Mouse (Mus musculus): ENCODE measurements at regions not wholly inside any gene's neighbourhood (a gene's known extent, or its start where the extent isn't known, plus 50 kb on each side); places are given as distances from the start of the nearest gene placed in this dataset.

DNA sequence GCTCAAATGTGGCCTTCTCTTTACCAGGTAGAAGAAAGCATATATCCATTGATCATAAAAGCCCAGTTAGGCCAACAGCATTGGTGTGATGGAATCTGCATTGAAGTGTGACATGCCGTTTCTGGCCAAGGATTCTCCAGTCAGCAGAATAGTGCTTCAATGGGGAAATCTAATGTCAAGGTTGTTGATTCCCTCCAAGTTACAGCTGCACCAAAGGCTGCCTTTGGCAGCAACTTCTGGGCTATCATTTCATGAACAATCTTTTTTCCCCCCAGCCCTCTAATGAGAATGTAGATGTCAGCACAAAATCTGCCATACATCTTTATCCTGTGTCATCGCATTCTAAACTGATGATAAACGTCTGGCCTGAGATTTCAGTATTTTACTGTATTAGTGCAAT, 149.2 kb upstream of the Etaa1 start:
- 0 out of 2 replicates have a peak, but pooled peaks cover 3% of the 10 kb centered on the region for H3K9me3 ChIP-seq
- H3K4me2 ChIP-seq, result no peak overlapping the region
- H3K9ac ChIP-seq, result no peak overlapping the region
- no peak for ATAC-seq (ENCODE audit: low read depth)
- WGBS, result 91% methylated on average over 3 of the region's 3 CpGs
- H3K27ac ChIP-seq (replicated peaks), result no peak overlapping the region
- H3K4me1 ChIP-seq (replicated peaks), result no peaks in the 10 kb centered on the region
- no peaks in the 10 kb centered on the region for H3K27me3 ChIP-seq
- no peak overlapping the region for H3K4me3 ChIP-seq
- H3K36me3 ChIP-seq, result no peaks in the 10 kb centered on the region

DNA sequence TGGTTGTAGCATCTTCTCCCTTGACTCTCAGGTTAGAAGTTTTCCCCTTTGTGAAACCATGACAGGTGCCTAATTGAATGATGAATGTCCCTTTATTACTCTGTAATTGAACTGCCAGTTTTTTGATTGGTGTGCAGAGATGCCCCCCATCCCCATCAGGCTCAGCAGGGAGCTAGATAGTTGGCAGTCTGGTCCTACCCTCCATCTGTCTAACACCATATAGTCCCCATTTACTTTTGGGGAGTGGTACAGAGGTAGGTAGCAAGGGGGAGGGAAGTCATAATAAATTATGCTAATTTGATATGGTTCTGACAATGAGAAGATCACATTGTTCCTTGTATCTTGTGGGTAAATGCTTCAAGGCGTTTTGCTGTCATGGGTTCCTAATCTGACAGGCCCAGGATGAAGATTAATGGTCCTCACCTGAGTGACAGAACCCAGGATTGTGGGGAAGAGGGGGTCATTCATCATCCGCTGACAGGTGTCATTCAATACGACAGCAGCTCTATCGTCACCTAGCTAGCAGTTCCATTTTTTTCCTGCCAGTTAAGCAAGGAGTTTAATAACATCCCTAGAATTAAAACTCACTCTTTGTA, 122.3 kb upstream of the Etaa1 start:
- H3K36me3 ChIP-seq, result no peaks in the 10 kb centered on the region
- no peaks in the 10 kb centered on the region for H3K9me3 ChIP-seq
- WGBS, result 65% methylated on average over 4 of the region's 4 CpGs
- no peaks in the 10 kb centered on the region for H3K27me3 ChIP-seq
- H3K27ac ChIP-seq (replicated peaks), result no peak overlapping the region
- H3K4me1 ChIP-seq (replicated peaks), result no peaks in the 10 kb centered on the region
- H3K4me3 ChIP-seq, result no peak overlapping the region
- H3K4me2 ChIP-seq, result no peak overlapping the region
- no peak overlapping the region for H3K9ac ChIP-seq
- ATAC-seq (ENCODE audit: low read depth), result no peak

DNA sequence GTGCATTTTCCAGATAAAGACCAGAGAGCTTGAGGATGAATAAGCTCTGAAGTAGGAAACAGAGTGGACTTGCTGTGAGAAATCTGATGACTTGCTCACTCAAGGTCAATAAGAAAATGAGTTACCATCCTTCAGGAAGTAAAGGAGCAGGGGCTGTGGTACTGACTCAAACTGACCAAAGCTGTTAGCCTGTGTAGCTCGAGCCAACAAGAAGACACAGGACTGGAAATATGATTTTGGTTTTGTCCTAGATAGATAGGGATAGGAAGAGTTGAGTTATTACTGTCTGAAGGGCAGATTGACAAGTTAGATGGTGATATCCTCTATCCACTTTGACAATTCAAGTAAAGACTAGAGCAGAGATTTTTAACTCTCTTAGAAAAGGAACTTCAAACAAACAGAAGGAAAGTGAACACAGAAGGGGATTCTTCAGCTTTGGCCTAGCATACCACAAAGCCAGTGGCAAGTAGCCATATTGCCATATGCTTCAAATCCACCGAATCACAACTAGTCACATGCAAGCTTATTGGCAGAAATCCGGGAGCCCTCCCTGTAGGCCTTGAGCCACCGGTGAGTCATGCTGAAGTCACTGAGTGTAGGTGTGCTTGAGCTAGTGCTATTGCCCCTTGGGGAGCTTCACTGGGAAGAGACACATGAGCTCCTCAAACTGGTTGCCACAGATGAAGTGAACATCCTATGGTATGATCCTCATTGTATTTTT, 117.1 kb upstream of the Etaa1 start:
- Histone ChIP-seq H3K4me2 (no peak overlapping the region), H3K9me3 (no peaks in the 10 kb centered on the region), H3K36me3 (no peaks in the 10 kb centered on the region), H3K4me3 (no peak overlapping the region), H3K27me3 (no peaks in the 10 kb centered on the region), H3K4me1 (replicated peaks) (peaks cover 17% of the 10 kb centered on the region; the same call in 1 of the 2 replicates), H3K27ac (replicated peaks) (peak overlapping the region; percentile 73), H3K9ac (no peak overlapping the region)
- ATAC-seq (ENCODE audit: low read depth), result no peak
- WGBS, result 68% methylated on average over 4 of the region's 4 CpGs

DNA sequence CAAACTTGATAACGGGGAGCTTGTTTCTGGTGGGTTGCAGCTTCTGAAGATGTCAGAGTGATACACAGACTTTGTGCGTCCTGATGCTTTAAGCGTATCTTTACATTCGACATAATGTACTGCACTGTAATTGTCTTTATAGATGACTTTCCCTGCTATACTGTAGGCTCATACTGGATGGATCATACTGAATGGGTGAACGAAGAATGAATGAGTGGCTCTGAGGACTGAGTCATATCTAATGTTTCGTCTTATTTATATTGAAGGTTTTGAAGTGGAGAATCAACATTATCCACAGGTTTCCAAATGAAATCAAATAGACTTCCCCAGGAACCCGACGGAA, 116.3 kb upstream of the Etaa1 start:
- WGBS, result 66% methylated on average over 8 of the region's 8 CpGs
- no peaks in the 10 kb centered on the region for H3K9me3 ChIP-seq
- H3K36me3 ChIP-seq, result no peaks in the 10 kb centered on the region
- no peaks in the 10 kb centered on the region for H3K27me3 ChIP-seq
- H3K27ac ChIP-seq (replicated peaks), result peak overlapping the region; percentile 73
- H3K4me2 ChIP-seq, result peak overlapping the region; percentile 22; the same call in 1 of the 2 replicates
- H3K4me1 ChIP-seq (replicated peaks), result peaks cover 17% of the 10 kb centered on the region; the same call in 1 of the 2 replicates
- no peak overlapping the region for H3K9ac ChIP-seq
- peak; percentile 65 for ATAC-seq (ENCODE audit: low read depth)
- H3K4me3 ChIP-seq, result no peak overlapping the region

DNA sequence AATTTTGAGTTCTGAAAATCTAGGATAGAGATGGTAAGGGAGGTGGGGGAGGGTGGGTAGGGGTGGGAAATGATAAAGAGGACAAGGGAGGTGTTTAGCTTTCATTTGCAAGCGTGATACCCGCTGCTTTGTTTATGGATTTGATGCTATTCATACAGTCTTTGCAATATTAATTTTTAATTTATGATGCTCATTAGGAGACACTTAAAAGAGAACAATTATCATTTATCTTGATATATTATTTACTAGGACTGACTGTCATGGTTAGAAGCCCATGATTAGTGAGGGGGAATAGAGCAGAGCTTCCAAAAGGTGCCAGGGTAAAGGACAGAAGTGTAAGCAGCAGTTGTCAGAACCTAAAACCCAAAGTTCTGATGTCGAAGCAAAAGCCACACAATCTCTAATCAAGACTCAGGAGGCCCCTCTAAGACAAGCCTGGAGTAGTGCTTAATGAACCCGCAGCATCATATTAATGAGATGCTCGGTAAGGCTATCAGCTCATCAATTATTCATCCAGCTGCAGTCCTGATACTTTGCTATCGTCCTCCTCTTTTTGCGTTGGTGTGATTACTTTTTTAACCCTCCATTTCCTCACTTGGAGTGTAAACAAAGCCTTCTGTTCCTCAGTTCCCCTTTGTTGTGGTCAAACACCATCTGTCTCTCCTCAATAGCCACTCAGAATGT, 115.8 kb upstream of the Etaa1 start:
- H3K36me3 ChIP-seq, result no peaks in the 10 kb centered on the region
- H3K27ac ChIP-seq (replicated peaks), result peak overlapping the region; percentile 73
- peak; percentile 93 for ATAC-seq (ENCODE audit: low read depth)
- no peaks in the 10 kb centered on the region for H3K27me3 ChIP-seq
- peaks cover 17% of the 10 kb centered on the region; the same call in 1 of the 2 replicates for H3K4me1 ChIP-seq (replicated peaks)
- no peaks in the 10 kb centered on the region for H3K9me3 ChIP-seq
- H3K4me2 ChIP-seq, result peak overlapping the region; percentile 22; the same call in 1 of the 2 replicates
- H3K4me3 ChIP-seq, result no peak overlapping the region
- H3K9ac ChIP-seq, result no peak overlapping the region
- 35% methylated on average over 7 of the region's 7 CpGs for WGBS

DNA sequence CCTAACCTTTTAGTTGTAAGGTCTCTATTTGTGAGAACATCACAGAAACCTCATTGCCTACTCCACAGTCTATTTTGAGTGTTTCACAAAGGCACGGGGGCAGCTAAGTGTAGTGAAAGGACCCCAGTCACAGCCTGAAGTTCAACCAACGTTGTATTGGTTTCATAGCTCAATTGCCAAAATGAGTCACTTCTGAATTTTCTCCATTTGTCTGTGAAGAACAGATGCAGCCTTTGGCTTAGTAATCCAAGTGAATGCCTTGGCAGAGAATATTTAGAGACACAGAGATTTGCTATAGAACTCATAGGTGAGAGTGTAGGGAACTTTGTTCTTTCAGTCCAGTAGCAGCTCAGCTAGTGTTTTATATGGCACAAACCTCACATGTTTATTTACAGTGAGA, 114.4 kb upstream of the Etaa1 start:
- no peak for ATAC-seq (ENCODE audit: low read depth)
- Histone ChIP-seq H3K9ac (no peak overlapping the region), H3K36me3 (no peaks in the 10 kb centered on the region), H3K4me3 (no peak overlapping the region), H3K4me1 (replicated peaks) (peaks cover 17% of the 10 kb centered on the region; the same call in 1 of the 2 replicates), H3K9me3 (no peaks in the 10 kb centered on the region), H3K27ac (replicated peaks) (0 out of 2 replicates have a peak overlapping the region, but pooled peaks have one; percentile 67), H3K4me2 (no peak overlapping the region), H3K27me3 (no peaks in the 10 kb centered on the region)
- WGBS, result 60% methylated on average over 2 of the region's 2 CpGs

DNA sequence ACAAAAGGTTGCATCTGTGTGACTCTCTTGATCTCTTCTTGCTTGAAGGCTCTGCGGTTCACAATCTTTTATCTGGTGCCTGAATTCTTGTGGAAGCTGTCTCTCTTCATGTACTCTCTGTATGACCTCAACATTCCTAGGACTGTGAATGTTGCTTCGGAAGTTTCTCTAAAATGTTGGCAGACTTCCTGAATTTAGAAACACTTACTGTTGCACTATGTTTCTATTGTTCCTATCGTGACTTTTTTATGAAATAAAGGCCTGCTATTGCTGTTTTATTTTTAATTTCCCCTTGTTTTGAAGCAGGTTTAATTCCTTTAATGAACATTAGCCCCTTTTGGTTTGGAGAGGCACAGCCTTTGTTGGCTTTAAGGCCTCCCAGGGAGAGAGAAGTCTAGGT, 114.0 kb upstream of the Etaa1 start:
- Histone ChIP-seq H3K9ac (no peak overlapping the region), H3K27me3 (no peaks in the 10 kb centered on the region), H3K27ac (replicated peaks) (0 out of 2 replicates have a peak overlapping the region, but pooled peaks have one; percentile 67), H3K9me3 (no peaks in the 10 kb centered on the region), H3K4me1 (replicated peaks) (peaks cover 17% of the 10 kb centered on the region; the same call in 1 of the 2 replicates), H3K36me3 (no peaks in the 10 kb centered on the region), H3K4me2 (no peak overlapping the region), H3K4me3 (no peak overlapping the region)
- WGBS, result 77% methylated on average over 3 of the region's 3 CpGs
- no peak for ATAC-seq (ENCODE audit: low read depth)

DNA sequence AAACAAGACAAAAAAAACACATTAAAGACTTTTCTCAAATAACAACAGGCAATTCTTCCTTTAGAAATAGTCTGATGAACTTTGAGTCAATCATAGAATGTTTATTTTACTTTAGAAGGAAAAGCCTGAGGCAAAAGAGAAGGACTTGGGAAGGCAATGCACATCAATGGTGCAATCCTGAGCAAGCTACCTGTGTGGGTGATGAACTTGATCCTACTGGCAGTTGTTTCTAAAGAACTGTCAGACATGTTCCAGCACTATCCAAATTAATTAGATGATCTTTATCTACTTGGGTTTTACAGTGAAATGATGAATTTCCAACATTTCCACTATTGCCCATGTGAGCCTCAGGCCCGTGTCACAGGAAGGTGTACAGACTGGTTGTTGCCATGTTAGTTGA, 87.9 kb upstream of the Etaa1 start:
- no peaks in the 10 kb centered on the region for H3K36me3 ChIP-seq
- H3K9ac ChIP-seq, result no peak overlapping the region
- H3K4me1 ChIP-seq (replicated peaks), result no peaks in the 10 kb centered on the region
- H3K9me3 ChIP-seq, result no peaks in the 10 kb centered on the region
- H3K27ac ChIP-seq (replicated peaks), result no peak overlapping the region
- no peaks in the 10 kb centered on the region for H3K27me3 ChIP-seq
- WGBS, result 98% methylated on average over 1 of the region's 1 CpGs
- no peak overlapping the region for H3K4me2 ChIP-seq
- ATAC-seq (ENCODE audit: low read depth), result no peak
- H3K4me3 ChIP-seq, result no peak overlapping the region

DNA sequence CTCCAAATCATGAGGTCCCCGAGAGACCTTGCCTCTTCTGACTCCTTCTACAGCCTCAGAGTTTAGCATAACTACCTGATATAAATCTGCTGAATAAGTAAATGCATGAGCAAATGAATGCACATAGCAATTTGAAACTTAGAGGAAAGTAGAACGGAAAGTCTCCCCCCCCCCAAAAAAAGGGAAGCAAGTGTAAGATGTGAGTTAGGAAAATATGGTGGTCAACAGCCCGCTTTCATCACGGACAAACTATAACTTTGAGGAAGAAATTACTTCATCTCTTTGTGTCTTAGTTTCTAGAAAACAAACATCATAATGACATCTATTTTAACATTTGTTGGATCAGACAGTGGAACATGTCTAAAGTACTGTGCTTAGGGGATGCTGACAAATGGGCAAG, 77.4 kb upstream of the Etaa1 start:
- 87% methylated on average over 4 of the region's 4 CpGs for WGBS
- ATAC-seq (ENCODE audit: low read depth), result no peak
- H3K27ac ChIP-seq (replicated peaks), result no peak overlapping the region
- no peak overlapping the region for H3K4me3 ChIP-seq
- H3K9me3 ChIP-seq, result no peaks in the 10 kb centered on the region
- H3K4me1 ChIP-seq (replicated peaks), result no peaks in the 10 kb centered on the region
- no peaks in the 10 kb centered on the region for H3K27me3 ChIP-seq
- no peak overlapping the region for H3K4me2 ChIP-seq
- no peaks in the 10 kb centered on the region for H3K36me3 ChIP-seq
- H3K9ac ChIP-seq, result no peak overlapping the region

DNA sequence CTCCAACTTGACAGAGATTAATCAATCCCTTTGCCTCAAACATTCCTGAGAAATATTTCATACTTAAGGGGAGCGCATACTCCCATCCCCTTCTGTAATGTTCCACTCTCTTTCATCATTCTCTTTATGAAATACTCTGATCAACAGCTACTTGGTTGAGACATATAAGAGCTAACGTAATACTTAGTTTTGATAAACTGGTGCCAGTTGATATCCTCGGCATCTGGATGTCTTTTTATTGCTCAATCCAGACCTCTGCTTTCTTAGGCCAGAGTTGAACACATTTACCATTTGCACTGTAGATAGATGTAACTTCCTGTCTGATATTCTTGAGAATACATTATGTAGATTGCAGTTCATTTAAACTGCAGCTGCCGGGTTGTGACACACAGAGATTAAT, 68.4 kb upstream of the Etaa1 start:
- no peaks in the 10 kb centered on the region for H3K9me3 ChIP-seq
- no peak overlapping the region for H3K4me2 ChIP-seq
- WGBS, result 80% methylated on average over 4 of the region's 4 CpGs
- H3K36me3 ChIP-seq, result no peaks in the 10 kb centered on the region
- no peak overlapping the region for H3K27ac ChIP-seq (replicated peaks)
- no peaks in the 10 kb centered on the region for H3K4me1 ChIP-seq (replicated peaks)
- no peak overlapping the region for H3K4me3 ChIP-seq
- no peaks in the 10 kb centered on the region for H3K27me3 ChIP-seq
- ATAC-seq (ENCODE audit: low read depth), result no peak
- H3K9ac ChIP-seq, result no peak overlapping the region

DNA sequence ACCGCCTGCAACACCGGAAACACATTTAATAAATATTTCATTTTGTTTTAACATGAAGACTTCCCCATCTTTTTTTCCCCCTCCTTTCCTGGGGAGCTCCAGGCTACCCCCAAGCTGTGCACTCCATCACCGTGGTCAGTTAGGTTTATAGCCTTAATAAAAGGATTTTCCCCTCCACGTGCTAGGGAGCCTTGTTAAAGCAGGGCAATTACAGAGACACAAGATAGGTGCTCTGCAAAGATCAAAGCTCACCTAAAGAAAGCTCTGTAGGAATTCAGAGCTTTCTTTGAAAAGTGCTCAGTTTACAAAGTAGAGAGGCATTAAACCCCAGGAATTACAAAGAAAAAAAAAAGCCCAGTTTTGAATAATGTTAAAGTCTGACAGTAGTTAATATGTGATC, 61.6 kb upstream of the Etaa1 start:
- H3K4me2 ChIP-seq, result peak overlapping the region; percentile 26; the same call in 1 of the 2 replicates
- H3K4me1 ChIP-seq (replicated peaks), result peaks cover 34% of the 10 kb centered on the region
- 0 out of 2 replicates have a peak, but pooled peaks have one; percentile 37 for ATAC-seq (ENCODE audit: low read depth)
- H3K27me3 ChIP-seq, result no peaks in the 10 kb centered on the region
- H3K9me3 ChIP-seq, result no peaks in the 10 kb centered on the region
- no peak overlapping the region for H3K4me3 ChIP-seq
- 10% methylated on average over 4 of the region's 4 CpGs for WGBS
- no peaks in the 10 kb centered on the region for H3K36me3 ChIP-seq
- H3K27ac ChIP-seq (replicated peaks), result peak overlapping the region; percentile 29
- no peak overlapping the region for H3K9ac ChIP-seq

DNA sequence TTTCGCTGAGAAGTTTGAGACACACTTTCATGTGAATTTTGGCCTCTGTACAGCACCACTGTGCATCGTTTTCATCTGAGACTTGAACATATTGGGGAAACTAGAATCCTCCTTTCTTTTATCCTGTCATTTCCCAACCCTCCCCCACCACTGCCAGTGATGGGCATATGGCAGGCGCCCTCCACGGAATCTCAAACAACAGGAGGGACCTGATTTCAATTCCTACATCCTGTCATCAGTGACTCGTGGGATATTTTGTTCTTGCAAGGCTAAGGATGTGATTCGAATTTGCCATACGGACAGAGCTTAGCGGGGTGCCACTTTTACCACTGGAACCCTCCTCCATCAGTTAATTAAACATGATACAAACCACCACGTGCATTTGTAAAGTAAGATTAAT, 60.9 kb upstream of the Etaa1 start:
- Histone ChIP-seq H3K9me3 (no peaks in the 10 kb centered on the region), H3K4me2 (peak overlapping the region; percentile 26; the same call in 1 of the 2 replicates), H3K27me3 (no peaks in the 10 kb centered on the region), H3K36me3 (no peaks in the 10 kb centered on the region), H3K4me3 (no peak overlapping the region), H3K4me1 (replicated peaks) (peaks cover 34% of the 10 kb centered on the region), H3K9ac (0 out of 2 replicates have a peak overlapping the region, but pooled peaks have one; percentile 5), H3K27ac (replicated peaks) (peak overlapping the region; percentile 29)
- 7% methylated on average over 9 of the region's 9 CpGs for WGBS
- no peak for ATAC-seq (ENCODE audit: low read depth)
